Mouse (Mus musculus) limb, embryonic 11.5 days (tissue): ENCODE data around the gene Scgb1c1. TPM values are rescaled to one million over a fixed set of nuclear protein-coding genes. Genes with fewer than 3 reads are reported as not detected.

Experiments
- ATAC-seq: fragments of 200-750 bp; cut with Nextera tagmentation; 2 replicates; pipeline ENCODE4 v1.8.0; 2017; ENCODE audit warnings: low read depth; ENCODE audit not compliant: insufficient number of reproducible peaks, low FRiP score, low TSS enrichment
- DNase-seq: peaks from one replicate; pipeline ENCODE4 v3.0.0-alpha.2; 2015; ENCODE audit warnings: low spot score
- H3K27ac ChIP-seq: fragments of 300-500 bp; sonication (generic); replicated peaks from 2 replicates; pipeline ENCODE4 v1.5.1; 2014; ENCODE audit warnings: low read depth, mild to moderate bottlenecking, low read length
- H3K27me3 ChIP-seq: fragments of 300-500 bp; sonication (generic); 2 replicates; pipeline ENCODE4 v1.6.1; 2014; ENCODE audit warnings: mild to moderate bottlenecking, low read length, mixed read lengths; ENCODE audit not compliant: control insufficient read depth, insufficient read depth
- H3K36me3 ChIP-seq: fragments of 300-500 bp; sonication (generic); 2 replicates; pipeline ENCODE4 v1.6.1; 2014; ENCODE audit warnings: mild to moderate bottlenecking, low read length, moderate library complexity, mixed read lengths; ENCODE audit not compliant: control insufficient read depth, insufficient read depth
- H3K4me1 ChIP-seq: fragments of 300-500 bp; sonication (generic); 2 replicates; pipeline ENCODE4 v1.6.1; 2014; ENCODE audit warnings: low read length, mixed read lengths; ENCODE audit not compliant: control insufficient read depth, insufficient read depth
- H3K4me2 ChIP-seq: fragments of 300-500 bp; sonication (generic); 2 replicates; pipeline ENCODE4 v1.6.1; 2014; ENCODE audit warnings: low read depth, mild to moderate bottlenecking, moderate library complexity; ENCODE audit not compliant: severe bottlenecking
- H3K4me3 ChIP-seq: fragments of 300-500 bp; sonication (generic); 2 replicates; pipeline ENCODE4 v1.5.1; 2014; ENCODE audit warnings: low read depth, low read length
- H3K9ac ChIP-seq: fragments of 300-500 bp; sonication (generic); 2 replicates; pipeline ENCODE4 v1.6.1; 2014; ENCODE audit warnings: mild to moderate bottlenecking, low read length
- H3K9me3 ChIP-seq: fragments of 300-500 bp; sonication (generic); 2 replicates; pipeline ENCODE4 v1.6.1; 2016; ENCODE audit warnings: low read length; ENCODE audit not compliant: control insufficient read depth
- WGBS: fragments of 180-500 bp; shearing (Covaris S2); extraction: QIAGEN DNeasy Blood & Tissue Kit; methylation state at CpG from one replicate; pipeline ENCODE4 v1.1.7; 2014; 5-methylcytosine and 5-hydroxymethylcytosine counted together
- polyA plus RNA-seq: library from polyadenylated mRNA; unstranded; fragments of >200 nt; fragmentation: Nextera tagmentation; extraction: Ambion mirVana; gene quantifications from 2 replicates; pipeline ENCODE4 v1.2.1, GENCODE M21; 2014

The Scgb1c1 gene
- polyA plus RNA-seq, result not detected in 2 replicates

DNA sequence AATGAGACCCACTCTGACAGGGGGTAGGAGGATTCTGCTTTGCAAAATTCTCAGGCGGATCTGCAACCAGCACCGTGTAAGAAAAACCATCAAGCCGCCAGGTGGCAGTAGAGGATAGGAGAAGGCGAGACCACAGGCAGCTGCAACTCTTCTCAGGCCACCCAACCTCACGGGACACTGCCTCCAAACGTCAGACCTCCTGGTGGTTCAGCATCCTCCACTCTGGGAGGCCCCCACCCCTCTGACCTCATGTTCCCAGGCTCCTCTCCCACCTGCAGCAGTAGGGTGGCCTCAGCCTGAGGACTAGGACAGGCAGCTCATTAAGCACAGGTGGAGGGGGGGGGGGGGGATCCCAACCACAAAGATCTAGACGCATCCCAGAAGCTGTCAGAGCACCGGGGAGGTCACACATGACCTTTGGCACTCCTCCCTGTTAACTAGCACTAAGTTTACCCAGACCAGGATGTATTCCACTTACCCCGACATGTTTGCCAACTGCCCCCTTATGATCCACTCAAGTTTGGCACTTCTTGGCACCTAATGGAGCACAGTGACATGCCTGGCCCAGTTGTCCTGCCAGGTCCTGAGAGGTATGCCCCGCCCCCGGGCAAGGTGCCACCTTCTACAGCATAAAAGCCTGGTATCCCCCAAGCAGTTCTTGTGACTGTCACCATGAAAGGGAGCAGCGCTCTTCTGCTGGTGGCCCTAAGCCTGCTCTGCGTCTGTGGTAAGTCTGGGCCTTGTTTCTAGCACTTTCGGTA is at the start of gene Scgb1c1:
Scgb1c1 (plus strand) TSS at position 643 of the 761 bp plus-strand sequence.
- Histone ChIP-seq H3K9me3 (no peaks in the 10 kb centered on the region), H3K4me3 (no peak within 1 kb of the TSS), H3K4me2 (no peak within 1 kb of the TSS), H3K36me3 (no peaks in the 10 kb centered on the region), H3K9ac (no peak within 1 kb of the TSS), H3K4me1 (no peaks in the 10 kb centered on the region), H3K27ac (no peak within 1 kb of the TSS), H3K27me3 (peaks cover 5% of the 10 kb centered on the region; the same call in 1 of the 2 replicates)
- DNase-seq (peak; percentile 95), ATAC-seq (peak; percentile 73)
- WGBS, result 31% methylated on average over 14 of the region's 14 CpGs

DNA sequence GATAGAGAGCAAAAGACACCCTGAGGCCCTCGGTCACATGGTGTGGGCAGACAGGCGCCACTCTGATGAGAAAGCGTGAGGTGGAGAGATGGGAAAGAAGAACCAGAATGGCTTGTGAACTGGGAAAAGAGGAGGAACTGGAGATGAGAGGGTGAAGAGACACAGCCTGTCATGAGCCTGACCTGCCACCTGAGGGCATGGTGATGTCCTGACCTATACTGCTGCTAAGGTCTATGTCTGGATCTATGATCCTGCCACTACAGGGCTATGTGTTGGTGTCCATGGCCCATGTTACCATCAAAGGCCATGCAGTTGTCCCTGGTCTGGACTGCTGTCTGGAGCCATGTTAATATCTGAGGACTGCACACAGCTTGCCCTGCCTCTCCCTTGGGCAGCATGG is 47.7 kb upstream of the Scgb1c1 start:
- 88% methylated on average over 3 of the region's 3 CpGs for WGBS
- no peak overlapping the region for H3K4me2 ChIP-seq
- no peaks in the 10 kb centered on the region for H3K9me3 ChIP-seq
- H3K27ac ChIP-seq, result no peak overlapping the region
- H3K4me3 ChIP-seq, result no peak overlapping the region
- no peak for DNase-seq
- H3K9ac ChIP-seq, result no peak overlapping the region
- H3K27me3 ChIP-seq, result no peaks in the 10 kb centered on the region
- ATAC-seq, result no peak
- H3K4me1 ChIP-seq, result no peaks in the 10 kb centered on the region
- no peaks in the 10 kb centered on the region for H3K36me3 ChIP-seq

DNA sequence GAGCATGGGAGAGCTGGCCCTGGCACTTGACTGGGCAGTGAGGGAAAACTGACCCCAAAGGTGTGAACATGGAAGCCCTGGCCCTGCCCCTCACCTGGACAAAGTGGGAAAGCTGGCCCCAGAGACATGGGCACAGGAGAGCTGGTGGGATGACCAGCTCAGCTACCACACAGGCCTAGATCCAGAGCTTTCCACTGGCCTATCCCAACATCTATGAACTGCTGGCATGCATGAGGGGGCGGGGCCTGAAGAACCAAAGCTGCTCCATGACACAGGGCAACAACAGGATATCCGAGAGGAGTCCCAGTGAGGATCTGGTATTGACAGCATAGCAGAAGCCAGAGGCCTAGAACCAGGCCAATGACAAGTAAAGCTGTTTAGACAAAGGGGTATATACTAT is 47.1 kb upstream of the Scgb1c1 start:
- Histone ChIP-seq H3K9me3 (no peaks in the 10 kb centered on the region), H3K4me2 (no peak overlapping the region), H3K36me3 (no peaks in the 10 kb centered on the region), H3K4me1 (no peaks in the 10 kb centered on the region), H3K4me3 (no peak overlapping the region), H3K27me3 (no peaks in the 10 kb centered on the region), H3K9ac (no peak overlapping the region), H3K27ac (no peak overlapping the region)
- ATAC-seq (no peak), DNase-seq (no peak)
- 84% methylated on average over 2 of the region's 2 CpGs for WGBS

DNA sequence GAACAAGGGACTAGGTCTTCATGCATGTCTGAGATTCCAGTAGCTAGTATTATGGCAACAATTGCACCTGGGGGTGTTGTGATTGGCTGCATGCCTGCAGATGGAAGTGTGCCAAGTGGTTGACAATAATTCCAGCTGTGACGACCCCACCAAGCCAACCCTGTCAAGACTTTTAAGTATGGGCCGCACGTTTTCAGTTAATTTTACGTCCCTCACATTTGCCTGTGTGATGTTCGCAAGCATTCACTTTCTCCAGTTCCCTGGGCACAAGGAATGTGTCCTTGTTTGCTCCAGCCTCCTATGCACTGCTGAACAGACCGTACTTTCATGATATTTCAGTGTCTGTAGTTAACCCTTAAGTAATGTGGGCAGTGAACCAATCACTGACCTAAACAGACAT is 42.7 kb upstream of the Scgb1c1 start:
- H3K9me3 ChIP-seq, result no peaks in the 10 kb centered on the region
- H3K4me1 ChIP-seq, result no peaks in the 10 kb centered on the region
- no peak overlapping the region for H3K27ac ChIP-seq
- H3K9ac ChIP-seq, result no peak overlapping the region
- DNase-seq (no peak), ATAC-seq (no peak)
- 72% methylated on average over 6 of the region's 6 CpGs for WGBS
- H3K36me3 ChIP-seq, result no peaks in the 10 kb centered on the region
- H3K27me3 ChIP-seq, result no peaks in the 10 kb centered on the region
- no peak overlapping the region for H3K4me2 ChIP-seq
- H3K4me3 ChIP-seq, result no peak overlapping the region

DNA sequence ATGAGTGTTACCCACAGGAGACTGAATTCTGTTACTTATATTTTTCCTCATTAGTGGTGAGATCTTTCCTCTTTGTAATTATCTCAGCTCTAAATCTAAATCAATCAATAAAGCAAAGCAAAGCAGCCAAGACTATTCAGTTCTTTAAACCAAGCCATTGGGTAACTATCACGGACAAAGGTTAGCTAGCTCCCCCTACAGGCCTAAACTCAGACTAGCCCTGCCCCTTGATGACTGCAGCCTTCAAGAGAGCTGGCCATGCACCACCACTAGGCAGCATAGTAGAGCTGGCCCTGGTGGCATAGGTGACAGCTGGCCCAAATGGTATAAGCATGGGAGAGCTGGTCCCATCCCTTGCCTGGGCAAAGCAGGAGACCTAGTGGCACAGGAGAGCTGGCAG is 39.6 kb upstream of the Scgb1c1 start:
- Histone ChIP-seq H3K27me3 (no peaks in the 10 kb centered on the region), H3K4me3 (no peak overlapping the region)
- no peak for ATAC-seq

DNA sequence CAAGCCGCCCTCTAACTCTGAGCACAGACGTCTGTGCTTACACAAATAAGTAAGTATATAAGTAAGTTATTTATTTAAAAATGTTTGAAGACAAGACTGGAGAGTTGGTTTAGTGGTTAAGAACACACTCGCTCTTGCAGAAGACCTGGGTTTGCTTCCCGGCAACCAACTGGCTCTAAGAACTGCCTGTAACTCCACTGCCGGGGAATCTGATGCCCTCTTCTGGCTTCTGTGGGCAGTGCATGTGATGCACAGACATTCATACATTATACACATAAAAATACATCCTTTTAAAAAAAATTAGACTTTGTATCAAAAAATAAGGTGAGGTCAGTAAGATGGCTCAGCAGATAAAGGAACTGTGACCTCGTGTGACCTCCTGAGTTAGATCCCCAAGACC is 34.9 kb upstream of the Scgb1c1 start:
- no peak overlapping the region for H3K4me2 ChIP-seq
- H3K27me3 ChIP-seq, result no peaks in the 10 kb centered on the region
- H3K9ac ChIP-seq, result no peak overlapping the region
- no peak for DNase-seq
- no peak for ATAC-seq
- no peaks in the 10 kb centered on the region for H3K36me3 ChIP-seq
- H3K4me1 ChIP-seq, result no peaks in the 10 kb centered on the region
- H3K9me3 ChIP-seq, result no peaks in the 10 kb centered on the region
- no peak overlapping the region for H3K27ac ChIP-seq
- no peak overlapping the region for H3K4me3 ChIP-seq
- 93% methylated on average over 6 of the region's 6 CpGs for WGBS

More for the DNA sequence above, 39.6 kb upstream of the Scgb1c1 start:
- DNase-seq, result peak; percentile 31
- Histone ChIP-seq H3K27ac (no peak overlapping the region), H3K4me2 (no peak overlapping the region), H3K36me3 (no peaks in the 10 kb centered on the region), H3K9me3 (no peaks in the 10 kb centered on the region), H3K9ac (no peak overlapping the region), H3K4me1 (no peaks in the 10 kb centered on the region)
- WGBS, result 19% methylated on average over 1 of the region's 1 CpGs

DNA sequence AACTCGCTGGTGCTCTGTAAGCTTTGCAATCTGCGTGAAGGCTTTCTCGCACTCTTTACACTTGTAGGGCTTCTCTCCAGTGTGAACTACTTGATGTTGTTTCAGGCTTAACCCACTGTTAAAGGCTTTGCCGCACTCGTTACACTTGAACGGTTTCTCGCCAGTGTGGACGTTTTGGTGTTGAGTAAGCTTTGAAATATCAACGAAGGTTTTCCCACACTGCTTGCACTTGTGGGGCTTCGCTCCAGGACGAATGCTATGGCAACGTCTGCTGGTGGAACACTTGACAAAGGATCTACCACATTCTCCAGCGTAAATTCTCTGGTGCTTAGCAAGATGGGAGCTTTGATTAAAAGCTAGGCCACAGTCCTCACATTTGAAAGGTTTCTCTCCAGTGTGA is 33.6 kb upstream of the Scgb1c1 start:
- Histone ChIP-seq H3K9ac (no peak overlapping the region), H3K4me3 (no peak overlapping the region), H3K9me3 (no peaks in the 10 kb centered on the region), H3K27ac (no peak overlapping the region), H3K36me3 (no peaks in the 10 kb centered on the region), H3K4me1 (no peaks in the 10 kb centered on the region), H3K27me3 (no peaks in the 10 kb centered on the region), H3K4me2 (no peak overlapping the region)
- ATAC-seq (no peak), DNase-seq (no peak)
- 93% methylated on average over 13 of the region's 13 CpGs for WGBS

DNA sequence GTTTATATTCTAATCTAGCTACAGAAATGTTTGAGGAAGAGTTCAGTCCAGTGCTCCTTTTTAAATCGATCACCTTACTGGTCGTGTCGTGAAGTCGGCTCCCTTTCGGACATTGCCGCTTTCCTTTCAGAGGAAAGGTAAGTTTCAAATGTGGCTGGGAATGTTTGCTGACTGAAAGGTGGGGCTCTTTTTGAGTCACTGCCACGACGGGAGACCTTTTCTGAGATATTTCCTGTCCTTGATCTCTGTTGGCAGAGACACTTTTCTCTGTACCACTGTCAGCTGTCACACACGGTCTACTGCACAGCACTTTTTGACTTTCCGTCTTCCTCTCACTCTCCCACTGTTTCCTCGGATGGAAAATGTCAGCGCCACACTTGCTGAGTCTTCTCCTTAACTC is 32.5 kb upstream of the Scgb1c1 start:
- no peaks in the 10 kb centered on the region for H3K36me3 ChIP-seq
- peak; percentile 6 for DNase-seq
- no peaks in the 10 kb centered on the region for H3K9me3 ChIP-seq
- H3K27me3 ChIP-seq, result no peaks in the 10 kb centered on the region
- ATAC-seq, result no peak
- WGBS, result 93% methylated on average over 12 of the region's 12 CpGs
- H3K9ac ChIP-seq, result no peak overlapping the region
- no peak overlapping the region for H3K4me2 ChIP-seq
- no peaks in the 10 kb centered on the region for H3K4me1 ChIP-seq
- H3K4me3 ChIP-seq, result no peak overlapping the region
- H3K27ac ChIP-seq, result no peak overlapping the region

DNA sequence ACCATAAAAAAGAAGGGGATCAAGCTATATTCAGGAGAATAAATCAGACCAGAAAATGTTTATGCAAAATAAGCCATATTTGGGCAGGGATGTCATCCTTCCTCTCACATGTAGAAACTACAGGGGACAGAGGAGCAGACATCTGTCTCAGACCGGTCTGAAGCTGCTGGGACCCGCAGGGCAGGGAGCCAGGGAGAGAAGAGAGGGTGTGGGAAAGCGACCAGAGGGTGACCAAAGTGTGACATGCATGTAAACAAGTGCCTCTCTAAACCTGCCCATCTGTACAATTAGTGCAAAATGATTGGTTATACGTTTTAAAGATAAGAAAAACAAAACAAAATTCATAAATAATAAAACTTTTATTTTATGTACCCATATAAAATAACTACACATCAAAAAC is 25.2 kb upstream of the Scgb1c1 start:
- Histone ChIP-seq H3K27me3 (no peaks in the 10 kb centered on the region), H3K4me1 (no peaks in the 10 kb centered on the region), H3K36me3 (no peaks in the 10 kb centered on the region), H3K27ac (no peak overlapping the region), H3K9ac (no peak overlapping the region), H3K4me2 (no peak overlapping the region), H3K9me3 (no peaks in the 10 kb centered on the region), H3K4me3 (no peak overlapping the region)
- DNase-seq, result no peak
- ATAC-seq, result no peak
- 81% methylated on average over 4 of the region's 4 CpGs for WGBS
